Mouse (Mus musculus) right cerebral cortex, postnatal 36 days (tissue): ENCODE results near the gene Ifnab.

ENCODE experiments used
- DNase-seq, 2 experiments: peaks; one replicate each; pipeline ENCODE4 v3.0.0; 2022; ENCODE audit warnings: low spot score in 2 of 2, mixed read lengths in 1 of 2

Gene Ifnab

GRCm38 (mm10) chr4:88691259-88691658 lies at the start of gene Ifnab:
TSS of gene Ifnab (minus strand) at chr4:88691359.
- DNase-seq, result no peak

GRCm38 (mm10) chr4:88739036-88739435 lies 47.9 kb upstream of the Ifnab start:
- DNase-seq, result no peak

GRCm38 (mm10) chr4:88738480-88738879 lies 47.3 kb upstream of the Ifnab start:
- DNase-seq, result no peak

GRCm38 (mm10) chr4:88727324-88727723 lies 36.2 kb upstream of the Ifnab start:
- DNase-seq, result no peak

- DNase-seq, result no peak
These were observed 35.6 kb upstream of the Ifnab start for GRCm38 (mm10) chr4:88726727-88727126.

GRCm38 (mm10) chr4:88723497-88724090 lies 32.4 kb upstream of the Ifnab start:
- no peak for DNase-seq

- peak; percentile 81 to 82 for DNase-seq
These were observed 30.9 kb upstream of the Ifnab start, which contains the start of the genes Gm26566 and Klhl9 for GRCm38 (mm10) chr4:88721791-88722721. TSS of gene Gm26566 (plus strand) at chr4:88721805. TSS of gene Klhl9 (minus strand) at chr4:88722465.

- no peak for DNase-seq
These were observed 27.6 kb upstream of the Ifnab start for GRCm38 (mm10) chr4:88718715-88719114.

GRCm38 (mm10) chr4:88715059-88715458 lies 23.9 kb upstream of the Ifnab start:
- DNase-seq, result no peak

GRCm38 (mm10) chr4:88714281-88714680 lies 23.1 kb upstream of the Ifnab start:
- no peak for DNase-seq

GRCm38 (mm10) chr4:88707128-88707826 lies 16.1 kb upstream of the Ifnab start:
- DNase-seq, result no peak

- DNase-seq, result no peak
These were observed 14.8 kb upstream of the Ifnab start for GRCm38 (mm10) chr4:88705924-88706323.

GRCm38 (mm10) chr4:88699301-88699700 lies 8.1 kb upstream of the Ifnab start:
- no peak for DNase-seq

GRCm38 (mm10) chr4:88698781-88699180 lies 7.6 kb upstream of the Ifnab start:
- no peak for DNase-seq

GRCm38 (mm10) chr4:88697753-88698152 lies 6.6 kb upstream of the Ifnab start:
- no peak for DNase-seq

- DNase-seq, result no peak
These were observed 5.9 kb upstream of the Ifnab start for GRCm38 (mm10) chr4:88697108-88697507.

- DNase-seq, result peak; percentile 12 to 29
These were observed 5.2 kb upstream of the Ifnab start for GRCm38 (mm10) chr4:88696237-88696884.

GRCm38 (mm10) chr4:88693392-88693791 lies 2.2 kb upstream of the Ifnab start:
- no peak for DNase-seq

- no peak for DNase-seq
These were observed 1.4 kb upstream of the Ifnab start for GRCm38 (mm10) chr4:88692537-88692936.

GRCm38 (mm10) chr4:88683812-88684211 lies 7.3 kb downstream of the Ifnab start, which contains the start of gene Ifna2:
TSS of gene Ifna2 (minus strand) at chr4:88683912.
- no peak for DNase-seq

- DNase-seq, result no peak
These were observed 9.8 kb downstream of the Ifnab start for GRCm38 (mm10) chr4:88681353-88681752.

GRCm38 (mm10) chr4:88680362-88680761 lies 10.8 kb downstream of the Ifnab start:
- no peak for DNase-seq
